Mouse (Mus musculus): ENCODE measurements at regions not wholly inside any gene's neighbourhood (a gene's known extent, or its start where the extent isn't known, plus 50 kb on each side); places are given as distances from the start of the nearest gene placed in this dataset.
A peak's percentile ranks its signal among the peaks of the same experiment; 100 is the strongest.

DNA sequence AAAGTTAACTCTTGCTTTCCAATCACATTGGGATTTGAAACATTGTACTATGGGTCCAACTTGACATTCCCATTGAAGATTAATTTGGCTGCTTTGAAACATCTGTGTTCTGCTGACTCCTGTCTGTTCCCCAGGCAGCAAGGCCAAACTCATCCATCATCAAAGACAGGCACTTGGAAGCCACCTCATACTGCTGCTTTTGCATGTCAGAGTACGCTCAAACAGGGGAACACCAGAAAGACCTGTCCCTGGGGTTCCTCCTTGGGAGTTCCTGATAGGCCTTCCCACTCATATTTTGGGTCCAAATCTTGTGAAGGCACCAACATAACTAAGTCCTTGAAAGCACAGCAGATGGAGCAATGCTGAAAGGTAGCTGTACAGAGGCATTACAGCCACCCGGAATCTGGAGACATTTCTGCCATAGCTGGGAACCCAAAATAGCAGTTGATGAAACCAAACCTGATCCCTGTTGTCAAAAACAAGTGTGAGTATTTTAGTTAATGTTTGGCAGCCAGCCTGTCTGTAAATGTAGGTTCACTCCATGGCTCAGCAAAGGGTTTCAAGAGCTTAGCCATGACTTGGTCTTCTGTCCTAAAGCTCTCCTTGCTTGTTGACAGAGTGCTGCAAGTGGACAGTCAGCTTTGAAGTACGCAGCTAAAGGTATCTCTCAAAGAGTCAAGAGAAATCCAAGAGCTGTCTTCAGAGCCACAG is 147.0 kb upstream of the Spag17 start:
- WGBS, result 77% methylated on average over 3 of the region's 3 CpGs
- no peak overlapping the region for H3K27ac ChIP-seq
- no peaks in the 10 kb centered on the region for H3K9me3 ChIP-seq
- H3K4me1 ChIP-seq, result no peaks in the 10 kb centered on the region
- H3K36me3 ChIP-seq, result no peaks in the 10 kb centered on the region
- H3K4me2 ChIP-seq, result no peak overlapping the region
- H3K9ac ChIP-seq, result no peak overlapping the region
- no peak overlapping the region for H3K4me3 ChIP-seq
- no peak for ATAC-seq (ENCODE audit: insufficient number of reproducible peaks, low FRiP score, low TSS enrichment, low read depth)
- H3K27me3 ChIP-seq, result no peaks in the 10 kb centered on the region

GRCm38 (mm10) chr3:99739654-99740053 is 145.6 kb upstream of the Spag17 start:
- H3K4me3 ChIP-seq, result no peak overlapping the region
- no peak overlapping the region for H3K27ac ChIP-seq
- no peak overlapping the region for H3K9ac ChIP-seq
- no peaks in the 10 kb centered on the region for H3K27me3 ChIP-seq
- no peak overlapping the region for H3K4me2 ChIP-seq
- H3K9me3 ChIP-seq, result no peaks in the 10 kb centered on the region
- ATAC-seq (ENCODE audit: insufficient number of reproducible peaks, low FRiP score, low TSS enrichment, low read depth), result no peak
- WGBS, result 29% methylated on average over 7 of the region's 7 CpGs
- no peaks in the 10 kb centered on the region for H3K36me3 ChIP-seq
- no peaks in the 10 kb centered on the region for H3K4me1 ChIP-seq

GRCm38 (mm10) chr3:99741249-99742222 is 143.7 kb upstream of the Spag17 start:
- Histone ChIP-seq H3K4me1 (no peaks in the 10 kb centered on the region), H3K27me3 (no peaks in the 10 kb centered on the region), H3K9me3 (no peaks in the 10 kb centered on the region), H3K4me2 (no peak overlapping the region), H3K4me3 (no peak overlapping the region), H3K9ac (no peak overlapping the region), H3K27ac (no peak overlapping the region), H3K36me3 (no peaks in the 10 kb centered on the region)
- ATAC-seq (ENCODE audit: insufficient number of reproducible peaks, low FRiP score, low TSS enrichment, low read depth), result no peak
- WGBS, result 67% methylated on average over 3 of the region's 3 CpGs

- no peaks in the 10 kb centered on the region for H3K9me3 ChIP-seq
- no peaks in the 10 kb centered on the region for H3K36me3 ChIP-seq
- peak overlapping the region; percentile 34 for H3K4me2 ChIP-seq
- H3K4me3 ChIP-seq, result peak overlapping the region; percentile 9
- peaks cover 7% of the 10 kb centered on the region for H3K4me1 ChIP-seq
- H3K27ac ChIP-seq, result peak overlapping the region; percentile 39; the same call in 1 of the 2 replicates
- WGBS, result 27% methylated on average over 8 of the region's 8 CpGs
- ATAC-seq (ENCODE audit: insufficient number of reproducible peaks, low FRiP score, low TSS enrichment, low read depth), result 0 out of 2 replicates have a peak, but pooled peaks have one; percentile 61
- H3K27me3 ChIP-seq, result no peaks in the 10 kb centered on the region
- H3K9ac ChIP-seq, result no peak overlapping the region
Observed at GRCm38 (mm10) chr3:99749725-99750124, 135.5 kb upstream of the Spag17 start.

- 42% methylated on average over 6 of the region's 6 CpGs for WGBS
- H3K27me3 ChIP-seq, result no peaks in the 10 kb centered on the region
- ATAC-seq (ENCODE audit: insufficient number of reproducible peaks, low FRiP score, low TSS enrichment, low read depth), result 0 out of 2 replicates have a peak, but pooled peaks have one; percentile 40
- H3K9ac ChIP-seq, result no peak overlapping the region
- H3K4me1 ChIP-seq, result 0 out of 2 replicates have a peak, but pooled peaks cover 3% of the 10 kb centered on the region
- no peaks in the 10 kb centered on the region for H3K9me3 ChIP-seq
- H3K4me2 ChIP-seq, result no peak overlapping the region
- H3K4me3 ChIP-seq, result no peak overlapping the region
- no peaks in the 10 kb centered on the region for H3K36me3 ChIP-seq
- no peak overlapping the region for H3K27ac ChIP-seq
Observed at GRCm38 (mm10) chr3:99778526-99778925, 106.7 kb upstream of the Spag17 start.

DNA sequence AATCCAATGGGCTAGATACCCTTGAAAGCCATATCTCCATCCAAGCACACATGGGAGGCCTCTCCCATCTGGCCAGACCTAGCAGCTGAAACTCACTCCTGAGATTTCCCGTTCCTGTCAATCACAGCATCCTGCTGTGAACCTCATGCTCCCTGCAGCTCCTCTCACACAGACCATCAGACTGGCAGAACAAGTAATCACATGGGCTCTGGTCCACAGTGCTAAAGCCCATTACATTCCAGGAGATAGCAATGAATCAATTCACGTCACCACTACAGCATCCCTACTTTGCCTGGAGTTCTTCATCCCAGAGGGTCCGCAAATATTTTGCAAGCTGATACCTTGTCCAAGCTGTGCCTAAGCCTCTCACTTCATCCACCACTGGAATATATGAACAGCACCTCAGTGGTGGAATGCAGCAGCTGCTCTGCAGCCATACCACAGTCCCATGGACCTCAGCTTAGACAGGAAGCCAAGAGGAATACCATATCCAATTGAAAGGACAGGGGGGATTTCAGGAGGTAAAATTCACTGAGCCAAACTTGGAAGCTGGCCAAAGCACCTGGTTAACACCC is 99.2 kb upstream of the Spag17 start:
- Histone ChIP-seq H3K4me1 (peaks cover 13% of the 10 kb centered on the region), H3K9me3 (no peaks in the 10 kb centered on the region), H3K36me3 (no peaks in the 10 kb centered on the region), H3K9ac (no peak overlapping the region), H3K4me2 (no peak overlapping the region), H3K27ac (no peak overlapping the region), H3K27me3 (no peaks in the 10 kb centered on the region), H3K4me3 (no peak overlapping the region)
- WGBS, result 45% methylated on average over 3 of the region's 3 CpGs
- ATAC-seq (ENCODE audit: insufficient number of reproducible peaks, low FRiP score, low TSS enrichment, low read depth), result peak; percentile 71; the same call in 1 of the 2 replicates

DNA sequence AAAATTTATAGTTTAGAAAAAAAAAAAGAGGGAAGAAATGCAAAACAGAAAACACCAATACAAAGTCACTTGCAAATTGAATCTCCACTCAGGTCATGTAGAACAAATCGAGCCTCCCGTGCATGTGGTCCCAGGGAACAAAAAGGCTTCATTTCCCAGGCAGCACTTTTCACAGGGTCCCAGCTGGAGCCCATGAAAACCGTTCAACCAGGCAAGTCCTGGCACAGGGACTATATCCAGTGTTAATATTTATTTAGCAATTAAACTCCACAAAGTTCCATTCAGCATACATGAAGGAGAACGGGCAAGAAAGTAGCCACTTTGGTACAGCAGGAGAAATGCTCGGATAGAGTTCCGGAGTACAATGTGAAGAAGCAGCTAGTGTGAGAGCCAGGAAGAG is 93.9 kb upstream of the Spag17 start:
- H3K9me3 ChIP-seq, result no peaks in the 10 kb centered on the region
- peaks cover 20% of the 10 kb centered on the region for H3K4me1 ChIP-seq
- WGBS, result 37% methylated on average over 6 of the region's 6 CpGs
- no peak for ATAC-seq (ENCODE audit: insufficient number of reproducible peaks, low FRiP score, low TSS enrichment, low read depth)
- H3K9ac ChIP-seq, result no peak overlapping the region
- no peak overlapping the region for H3K27ac ChIP-seq
- H3K36me3 ChIP-seq, result no peaks in the 10 kb centered on the region
- H3K27me3 ChIP-seq, result no peaks in the 10 kb centered on the region
- no peak overlapping the region for H3K4me2 ChIP-seq
- no peak overlapping the region for H3K4me3 ChIP-seq

DNA sequence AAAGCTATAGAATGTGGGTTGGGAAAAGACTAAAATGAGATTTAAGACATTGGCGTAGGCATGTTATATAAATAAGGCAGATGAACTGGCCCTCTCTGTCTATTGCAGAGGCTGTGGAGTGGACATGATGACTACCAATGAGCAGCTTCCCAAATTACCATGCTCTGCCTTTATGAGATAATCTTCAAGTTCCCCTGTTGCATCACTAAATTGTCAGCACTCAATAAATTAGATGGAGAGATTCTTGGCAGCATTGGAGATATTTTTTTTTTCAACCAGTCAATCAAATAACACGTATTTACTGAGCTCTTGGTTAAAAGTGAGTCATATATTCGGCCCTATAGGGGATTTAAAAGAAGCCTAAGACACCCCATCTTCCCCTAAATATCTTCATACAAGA is 91.6 kb upstream of the Spag17 start:
- Histone ChIP-seq H3K9ac (no peak overlapping the region), H3K4me1 (peaks cover 19% of the 10 kb centered on the region), H3K4me3 (no peak overlapping the region), H3K4me2 (no peak overlapping the region), H3K27me3 (no peaks in the 10 kb centered on the region), H3K36me3 (no peaks in the 10 kb centered on the region), H3K27ac (no peak overlapping the region), H3K9me3 (no peaks in the 10 kb centered on the region)
- 62% methylated on average over 3 of the region's 3 CpGs for WGBS
- ATAC-seq (ENCODE audit: insufficient number of reproducible peaks, low FRiP score, low TSS enrichment, low read depth), result no peak

- Histone ChIP-seq H3K9ac (no peak overlapping the region), H3K9me3 (no peaks in the 10 kb centered on the region), H3K4me1 (peaks cover 15% of the 10 kb centered on the region), H3K4me3 (no peak overlapping the region), H3K27me3 (no peaks in the 10 kb centered on the region), H3K36me3 (no peaks in the 10 kb centered on the region), H3K27ac (no peak overlapping the region), H3K4me2 (no peak overlapping the region)
- ATAC-seq (ENCODE audit: insufficient number of reproducible peaks, low FRiP score, low TSS enrichment, low read depth), result no peak
- 79% methylated on average over 2 of the region's 2 CpGs for WGBS
Observed at GRCm38 (mm10) chr3:99795835-99796234, 89.4 kb upstream of the Spag17 start.

DNA sequence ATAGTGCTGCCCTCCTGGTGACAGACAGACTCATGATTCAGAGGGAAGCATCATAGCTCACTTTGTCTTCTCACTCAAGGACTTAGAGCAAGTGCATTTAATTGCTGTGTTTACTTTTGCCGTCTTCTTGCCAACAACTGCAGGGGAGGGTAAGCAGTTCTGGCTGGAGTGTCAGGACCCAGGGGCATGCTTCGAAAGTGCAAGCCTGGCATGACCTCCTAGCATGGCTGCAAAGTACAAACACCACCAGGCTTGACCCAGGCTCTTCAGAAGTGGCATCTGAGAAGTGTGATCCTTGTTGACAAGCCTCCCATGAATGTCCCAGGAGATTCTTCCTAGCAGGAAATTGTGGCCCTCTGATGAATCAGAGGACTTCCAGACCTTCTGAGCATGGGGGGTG is 87.4 kb upstream of the Spag17 start:
- no peak for ATAC-seq (ENCODE audit: insufficient number of reproducible peaks, low FRiP score, low TSS enrichment, low read depth)
- Histone ChIP-seq H3K9me3 (no peaks in the 10 kb centered on the region), H3K4me1 (peaks cover 5% of the 10 kb centered on the region), H3K9ac (no peak overlapping the region), H3K4me2 (no peak overlapping the region), H3K27me3 (no peaks in the 10 kb centered on the region), H3K4me3 (no peak overlapping the region), H3K36me3 (no peaks in the 10 kb centered on the region), H3K27ac (no peak overlapping the region)
- WGBS, result 63% methylated on average over 2 of the region's 2 CpGs

- H3K4me1 ChIP-seq, result peaks cover 2% of the 10 kb centered on the region; the same call in 1 of the 2 replicates
- H3K27ac ChIP-seq, result no peak overlapping the region
- WGBS, result 50% methylated on average over 4 of the region's 4 CpGs
- ATAC-seq (ENCODE audit: insufficient number of reproducible peaks, low FRiP score, low TSS enrichment, low read depth), result no peak
- no peak overlapping the region for H3K9ac ChIP-seq
- H3K4me3 ChIP-seq, result no peak overlapping the region
- H3K27me3 ChIP-seq, result no peaks in the 10 kb centered on the region
- no peaks in the 10 kb centered on the region for H3K36me3 ChIP-seq
- H3K9me3 ChIP-seq, result no peaks in the 10 kb centered on the region
- no peak overlapping the region for H3K4me2 ChIP-seq
Observed at GRCm38 (mm10) chr3:99810532-99810931, 74.7 kb upstream of the Spag17 start.

- ATAC-seq (ENCODE audit: insufficient number of reproducible peaks, low FRiP score, low TSS enrichment, low read depth), result no peak
- H3K4me1 ChIP-seq, result peaks cover 2% of the 10 kb centered on the region; the same call in 1 of the 2 replicates
Observed at GRCm38 (mm10) chr3:99811276-99811675, 73.9 kb upstream of the Spag17 start.

More at GRCm38 (mm10) chr3:99811276-99811675, 73.9 kb upstream of the Spag17 start:
- no peaks in the 10 kb centered on the region for H3K36me3 ChIP-seq
- 82% methylated on average over 3 of the region's 3 CpGs for WGBS
- no peak overlapping the region for H3K27ac ChIP-seq
- H3K9me3 ChIP-seq, result no peaks in the 10 kb centered on the region
- H3K4me3 ChIP-seq, result no peak overlapping the region
- no peak overlapping the region for H3K9ac ChIP-seq
- no peaks in the 10 kb centered on the region for H3K27me3 ChIP-seq
- no peak overlapping the region for H3K4me2 ChIP-seq
